Mouse (Mus musculus) right cerebral cortex, postnatal 36 days (tissue): ENCODE results near the gene Msrb1.
"Not testable (repeated sequence)": the region's sequence is repeated elsewhere in the genome, so short reads cannot be mapped to it uniquely, and the experiment has no call there.

ENCODE experiments used
- DNase-seq, 2 experiments: peaks; one replicate each; pipeline ENCODE4 v3.0.0; 2022; ENCODE audit warnings: low spot score in 2 of 2, mixed read lengths in 1 of 2

The Msrb1 gene

GRCm38 (mm10) chr17:24719494-24720222 is 16.8 kb upstream of the Msrb1 start:
- DNase-seq, result peak; percentile 99

- not testable (repeated sequence) for DNase-seq
Observed at GRCm38 (mm10) chr17:24720616-24721015, 15.8 kb upstream of the Msrb1 start.

- not testable (repeated sequence) for DNase-seq
Observed at GRCm38 (mm10) chr17:24721383-24721955, 15.0 kb upstream of the Msrb1 start.

GRCm38 (mm10) chr17:24722220-24722924 is 14.1 kb upstream of the Msrb1 start:
- DNase-seq, result no peak

GRCm38 (mm10) chr17:24723122-24723880 is 13.1 kb upstream of the Msrb1 start:
- DNase-seq, result no peak

- DNase-seq, result no peak
Observed at GRCm38 (mm10) chr17:24723881-24724180, 12.6 kb upstream of the Msrb1 start.

- peak; percentile 88 to 92 for DNase-seq
Observed at GRCm38 (mm10) chr17:24724184-24724583, 12.3 kb upstream of the Msrb1 start, which contains the start of gene Ndufb10. Gene Ndufb10, minus strand, starts transcription at chr17:24724478.

GRCm38 (mm10) chr17:24725637-24726390 is 10.6 kb upstream of the Msrb1 start:
- DNase-seq, result no peak

- no peak for DNase-seq
Observed at GRCm38 (mm10) chr17:24727618-24728017, 8.8 kb upstream of the Msrb1 start, which contains the start of gene Rpl3l. Gene Rpl3l, plus strand, starts transcription at chr17:24727820.

GRCm38 (mm10) chr17:24728184-24728583 is 8.3 kb upstream of the Msrb1 start:
- DNase-seq, result no peak

- no peak for DNase-seq
Observed at GRCm38 (mm10) chr17:24729067-24729466, 7.4 kb upstream of the Msrb1 start.

- DNase-seq, result no peak
Observed at GRCm38 (mm10) chr17:24730787-24731186, 5.7 kb upstream of the Msrb1 start.

GRCm38 (mm10) chr17:24732233-24732935 is 4.1 kb upstream of the Msrb1 start:
- DNase-seq, result no peak

- DNase-seq, result no peak
Observed at GRCm38 (mm10) chr17:24733434-24734050, 2.9 kb upstream of the Msrb1 start.

- DNase-seq, result no peak
Observed at GRCm38 (mm10) chr17:24734513-24734912, 1.9 kb upstream of the Msrb1 start.

- no peak for DNase-seq
Observed at GRCm38 (mm10) chr17:24735446-24735845, 996 bp upstream of the Msrb1 start.

GRCm38 (mm10) chr17:24737135-24737810 is 831 bp downstream of the Msrb1 start:
- DNase-seq, result no peak

- DNase-seq, result no peak
Observed at GRCm38 (mm10) chr17:24738238-24738637, 1.8 kb downstream of the Msrb1 start.

- DNase-seq, result no peak
Observed at GRCm38 (mm10) chr17:24739926-24740325, 3.5 kb downstream of the Msrb1 start.

- DNase-seq, result no peak
Observed at GRCm38 (mm10) chr17:24742307-24742706, 5.9 kb downstream of the Msrb1 start.
